Mouse (Mus musculus) hindbrain, postnatal 0 days (tissue): ENCODE results near the gene Prkn. TPM values are rescaled to one million over a fixed set of nuclear protein-coding genes. Genes with fewer than 3 reads are reported as not detected.
A peak's percentile ranks its signal among the peaks of the same experiment; 100 is the strongest.

Experiments used
- ATAC-seq: fragments of 200-750 bp; cut with Nextera tagmentation; 2 replicates; pipeline ENCODE4 v1.8.0; 2017; ENCODE audit warnings: mild to moderate bottlenecking, moderate TSS enrichment, moderate library complexity
- DNase-seq: peaks from one replicate; pipeline ENCODE4 v3.0.0-alpha.2; 2015; ENCODE audit warnings: low spot score
- H3K27ac ChIP-seq: fragments of 300-500 bp; sonication (generic); 2 replicates; pipeline ENCODE4 v1.5.1; 2014; ENCODE audit warnings: mild to moderate bottlenecking
- H3K27me3 ChIP-seq: fragments of 300-500 bp; sonication (generic); 2 replicates; pipeline ENCODE4 v1.6.1; 2014; ENCODE audit warnings: low read length, mixed read lengths; ENCODE audit not compliant: insufficient read depth
- H3K36me3 ChIP-seq: fragments of 300-500 bp; sonication (generic); 2 replicates; pipeline ENCODE4 v1.6.1; 2014; ENCODE audit warnings: low read length, mixed read lengths; ENCODE audit not compliant: insufficient read depth
- H3K4me1 ChIP-seq: fragments of 300-500 bp; sonication (generic); 2 replicates; pipeline ENCODE4 v1.6.1; 2014; ENCODE audit warnings: antibody characterized with exemption, low read length, mixed read lengths; ENCODE audit not compliant: insufficient read depth
- H3K4me2 ChIP-seq: fragments of 300-500 bp; sonication (generic); 2 replicates; pipeline ENCODE4 v1.6.1; 2014; ENCODE audit warnings: low read depth, mild to moderate bottlenecking, low read length, moderate library complexity, mixed read lengths
- H3K4me3 ChIP-seq: fragments of 300-500 bp; sonication (generic); 2 replicates; pipeline ENCODE4 v1.5.1; 2014; ENCODE audit warnings: low read length
- H3K9ac ChIP-seq: fragments of 300-500 bp; sonication (generic); replicated peaks from 2 replicates; pipeline ENCODE4 v1.6.1; 2014; ENCODE audit warnings: mild to moderate bottlenecking, low read length, moderate library complexity, mixed read lengths
- H3K9me3 ChIP-seq: fragments of 300-500 bp; sonication (generic); 2 replicates; pipeline ENCODE4 v1.6.1; 2016; ENCODE audit warnings: low read length, mixed read lengths
- CTCF ChIP-seq: IDR thresholded peaks from 2 replicates; pipeline ENCODE4 v1.5.1; 2016; ENCODE audit warnings: antibody characterized with exemption, control low read depth, low read depth
- WGBS: fragments of 180-500 bp; shearing (Covaris S2); extraction: QIAGEN DNeasy Blood & Tissue Kit; methylation state at CpG from one replicate; pipeline ENCODE4 v1.1.7; 2014; 5-methylcytosine and 5-hydroxymethylcytosine counted together
- polyA plus RNA-seq: library from polyadenylated mRNA; unstranded; fragments of >200 nt; fragmentation: Nextera tagmentation; extraction: Ambion mirVana; gene quantifications from 2 replicates; pipeline ENCODE4 v1.2.1, GENCODE M21; 2015
- total RNA-seq: library from RNA; depleted of rRNA; stranded (reverse); fragments of >200 nt; gene quantifications from 2 replicates; pipeline ENCODE4 v1.2.3, GENCODE M21; 2014

Gene Prkn
- total and polyA plus RNA-seq, 2 experiments from 2014 or later = 9.3 to 10.7 TPM

DNA sequence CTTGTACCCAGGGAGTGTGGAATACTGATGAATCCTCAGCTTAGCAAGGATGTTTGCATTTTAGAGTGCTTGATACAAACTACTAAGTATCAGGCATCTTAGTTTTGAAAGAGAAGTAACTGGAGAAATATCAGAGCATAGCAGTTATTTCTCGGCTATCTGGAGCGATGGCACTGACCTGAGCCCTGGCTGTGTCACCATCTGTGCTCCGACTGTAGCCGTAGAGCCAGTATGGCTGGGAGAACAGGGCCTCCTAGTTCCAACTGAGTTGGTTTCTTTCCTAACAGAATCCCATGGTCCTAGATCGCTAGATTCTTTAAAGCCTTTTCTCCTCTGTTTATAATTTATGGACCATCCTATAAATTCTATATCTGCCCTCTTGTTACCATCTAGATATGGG, 122.0 kb downstream of the Prkn start:
- Histone ChIP-seq H3K4me1 (no peaks in the 10 kb centered on the region), H3K36me3 (no peaks in the 10 kb centered on the region), H3K27ac (no peak overlapping the region), H3K9ac (no peak overlapping the region), H3K4me2 (no peak overlapping the region), H3K9me3 (no peaks in the 10 kb centered on the region), H3K4me3 (no peak overlapping the region), H3K27me3 (no peaks in the 10 kb centered on the region)
- no peak for TF ChIP-seq CTCF
- no peak for DNase-seq
- WGBS = 79% methylated on average over 5 of the region's 5 CpGs
- no peak for ATAC-seq

DNA sequence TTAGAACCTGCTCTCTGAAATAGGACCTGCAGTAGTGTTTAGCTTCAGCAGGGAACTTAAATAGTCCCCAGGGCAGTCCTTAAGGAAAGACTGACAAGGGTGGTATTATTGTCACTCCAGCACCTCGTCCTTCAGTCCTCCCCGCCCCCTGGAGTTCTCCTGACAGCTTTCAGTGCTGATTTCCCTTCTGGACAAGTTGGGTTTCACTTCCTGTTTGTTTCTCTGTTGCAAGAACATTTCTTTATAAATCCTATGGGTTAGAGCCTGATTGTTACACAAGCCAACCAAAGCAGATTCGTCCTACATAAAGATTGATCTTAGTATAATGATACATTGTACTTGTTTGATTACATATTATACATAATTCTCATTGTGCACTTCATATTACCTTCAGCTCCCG, 142.0 kb downstream of the Prkn start:
- Histone ChIP-seq H3K9me3 (no peaks in the 10 kb centered on the region), H3K4me1 (no peaks in the 10 kb centered on the region), H3K36me3 (no peaks in the 10 kb centered on the region), H3K4me2 (no peak overlapping the region), H3K4me3 (no peak overlapping the region), H3K27me3 (no peaks in the 10 kb centered on the region), H3K9ac (no peak overlapping the region), H3K27ac (no peak overlapping the region)
- ATAC-seq (no peak), DNase-seq (no peak)
- 72% methylated on average over 4 of the region's 4 CpGs for WGBS
- TF ChIP-seq CTCF = no peak

DNA sequence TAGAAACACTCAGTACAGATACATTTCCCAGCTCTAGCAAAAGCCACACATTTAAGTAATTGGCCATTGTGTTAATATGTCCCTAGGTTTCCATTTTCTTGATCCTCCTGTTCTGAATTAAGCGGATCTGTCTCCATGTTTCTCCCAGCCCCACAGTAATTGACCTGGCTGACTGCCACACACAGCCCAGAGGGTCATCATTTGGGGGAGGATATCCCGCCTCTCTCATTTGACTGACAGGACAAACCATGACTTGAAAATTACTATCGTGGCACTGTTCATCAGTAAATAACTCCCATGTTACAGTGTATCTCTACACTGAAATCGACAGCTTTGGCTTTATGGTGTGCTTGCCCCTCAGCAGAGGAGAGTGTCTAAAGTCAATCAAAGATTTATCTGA, 146.9 kb downstream of the Prkn start:
- DNase-seq (peak; percentile 70), ATAC-seq (no peak)
- H3K4me2 ChIP-seq = no peak overlapping the region
- 42% methylated on average over 4 of the region's 4 CpGs for WGBS
- no peaks in the 10 kb centered on the region for H3K9me3 ChIP-seq
- no peak for TF ChIP-seq CTCF
- H3K36me3 ChIP-seq = no peaks in the 10 kb centered on the region
- no peaks in the 10 kb centered on the region for H3K4me1 ChIP-seq
- H3K27ac ChIP-seq = no peak overlapping the region
- H3K9ac ChIP-seq = no peak overlapping the region
- no peak overlapping the region for H3K4me3 ChIP-seq
- no peaks in the 10 kb centered on the region for H3K27me3 ChIP-seq

DNA sequence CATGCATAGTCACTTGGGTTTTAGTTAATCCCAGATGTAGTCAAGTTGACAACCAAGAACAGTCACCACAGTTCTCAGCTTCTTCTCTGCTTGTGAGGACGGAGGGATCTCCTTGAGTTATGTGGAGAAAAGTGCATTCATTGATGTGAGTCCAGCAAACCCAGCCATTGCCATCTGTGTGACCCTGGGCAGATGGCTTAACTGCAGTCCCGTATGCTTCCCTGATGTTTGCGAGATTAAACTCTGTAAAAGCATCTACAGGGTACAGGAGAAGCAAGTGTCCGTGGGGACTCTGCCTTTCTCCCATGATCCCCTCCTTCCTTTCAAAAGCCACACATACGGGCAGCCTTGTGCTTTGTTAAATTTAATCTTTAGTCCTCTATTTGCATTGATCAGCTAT, 157.1 kb downstream of the Prkn start:
- no peaks in the 10 kb centered on the region for H3K9me3 ChIP-seq
- WGBS = 61% methylated on average over 5 of the region's 5 CpGs
- no peak overlapping the region for H3K27ac ChIP-seq
- no peaks in the 10 kb centered on the region for H3K4me1 ChIP-seq
- no peak for ATAC-seq
- H3K4me2 ChIP-seq = no peak overlapping the region
- no peak for TF ChIP-seq CTCF
- no peaks in the 10 kb centered on the region for H3K36me3 ChIP-seq
- H3K27me3 ChIP-seq = no peaks in the 10 kb centered on the region
- peak; percentile 39 for DNase-seq
- H3K9ac ChIP-seq = no peak overlapping the region
- H3K4me3 ChIP-seq = no peak overlapping the region

DNA sequence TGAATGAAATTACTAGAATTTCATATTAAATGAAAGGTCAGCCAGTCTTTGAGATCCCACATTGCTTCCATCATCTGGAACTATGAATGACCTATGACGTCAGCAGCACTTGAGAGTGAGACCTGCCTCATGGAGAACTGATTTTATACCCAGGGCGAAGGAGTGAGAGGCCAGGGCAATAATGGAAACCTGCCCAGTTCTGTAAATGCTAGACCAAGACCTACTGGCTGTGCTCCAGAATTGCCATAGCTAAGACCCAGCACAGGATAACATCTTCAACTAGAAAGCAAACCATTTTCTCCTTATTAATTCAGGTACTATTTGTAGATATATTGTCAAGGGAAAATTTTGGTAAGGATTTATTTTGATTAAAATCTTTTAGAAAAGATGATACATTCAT, 183.2 kb downstream of the Prkn start:
- H3K4me2 ChIP-seq = no peak overlapping the region
- no peak overlapping the region for H3K9ac ChIP-seq
- DNase-seq (peak; percentile 33), ATAC-seq (no peak)
- H3K27ac ChIP-seq = no peak overlapping the region
- no peaks in the 10 kb centered on the region for H3K9me3 ChIP-seq
- H3K27me3 ChIP-seq = no peaks in the 10 kb centered on the region
- WGBS = 70% methylated on average over 2 of the region's 2 CpGs
- no peak for TF ChIP-seq CTCF
- no peak overlapping the region for H3K4me3 ChIP-seq
- no peaks in the 10 kb centered on the region for H3K4me1 ChIP-seq
- no peaks in the 10 kb centered on the region for H3K36me3 ChIP-seq

DNA sequence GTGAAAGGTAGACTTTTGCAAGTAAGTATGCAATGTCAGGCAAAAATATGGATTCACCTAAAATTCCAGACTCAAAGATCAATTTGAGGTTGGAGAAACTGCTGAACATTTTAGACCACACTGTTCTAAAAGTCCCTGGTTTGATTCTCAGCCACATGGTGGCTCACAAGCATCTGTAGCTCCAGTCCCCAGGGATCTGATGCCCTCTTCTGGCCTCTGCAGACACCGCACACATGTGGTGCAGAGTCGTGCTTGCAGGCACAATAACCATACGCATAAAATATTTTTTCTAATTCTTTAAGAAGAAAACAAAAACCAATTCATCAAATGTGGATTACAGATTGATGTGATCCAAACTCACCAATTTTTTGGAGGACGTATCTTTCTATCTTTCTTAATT, 189.2 kb downstream of the Prkn start:
- no peak overlapping the region for H3K9ac ChIP-seq
- no peak for ATAC-seq
- H3K4me2 ChIP-seq = no peak overlapping the region
- no peaks in the 10 kb centered on the region for H3K9me3 ChIP-seq
- H3K36me3 ChIP-seq = no peaks in the 10 kb centered on the region
- TF ChIP-seq CTCF = peak; percentile 40
- no peaks in the 10 kb centered on the region for H3K27me3 ChIP-seq
- H3K4me3 ChIP-seq = no peak overlapping the region
- 91% methylated on average over 4 of the region's 4 CpGs for WGBS
- H3K4me1 ChIP-seq = no peaks in the 10 kb centered on the region
- no peak overlapping the region for H3K27ac ChIP-seq
- DNase-seq = no peak

DNA sequence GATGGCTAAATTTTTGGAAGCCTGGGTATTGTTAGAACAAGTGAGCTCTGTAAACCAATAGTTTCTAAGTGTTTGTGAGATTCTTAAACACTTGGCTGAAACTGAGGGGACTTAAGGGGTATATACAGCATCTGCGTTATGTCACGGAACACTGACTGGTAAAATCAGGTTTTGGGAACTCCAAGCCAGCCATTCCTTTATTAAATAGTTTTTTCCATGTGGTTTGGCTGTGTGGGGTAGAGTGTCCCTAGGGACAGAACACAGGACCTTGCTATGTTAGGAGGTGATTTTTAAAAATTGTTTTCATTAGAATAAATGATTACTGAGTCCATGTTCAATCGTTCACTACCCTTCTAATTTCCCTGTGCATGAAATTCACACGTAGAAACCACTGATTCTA, 190.8 kb downstream of the Prkn start:
- Histone ChIP-seq H3K36me3 (no peaks in the 10 kb centered on the region), H3K4me1 (peaks cover 3% of the 10 kb centered on the region; the same call in 1 of the 2 replicates), H3K27ac (no peak overlapping the region), H3K4me2 (no peak overlapping the region), H3K9ac (no peak overlapping the region), H3K9me3 (no peaks in the 10 kb centered on the region), H3K4me3 (no peak overlapping the region), H3K27me3 (no peaks in the 10 kb centered on the region)
- no peak for TF ChIP-seq CTCF
- DNase-seq = no peak
- ATAC-seq = no peak
- 90% methylated on average over 4 of the region's 4 CpGs for WGBS
